ENCODE assay signal across 13 mouse cellular contexts in genomic region chr9:87733236-87733630, GRCm38 (mm10). TPM values are rescaled to one million over a fixed set of nuclear protein-coding genes. Genes with fewer than 3 reads are reported as not detected.
DNase-seq lines count a peak whose midpoint lies in the region; ATAC-seq and TF ChIP-seq lines count a peak whose summit lies in the region.
"Had no signal": no experiment of that assay in that cellular context is flagged by ENCODE, and none has a peak within 500 bp of the region (broad histone marks: within the 10 kb centered on the region; RNA-seq: fewer than 3 reads in every experiment).

No protein-coding gene starts in this region.

- peak; percentile 26; the same call in 1 of the 2 replicates for TF ChIP-seq CTCF in intestine, postnatal 0 days (IDR thresholded peaks at IDR 0.05; ENCODE audit: low read depth)
- TF ChIP-seq CTCF in heart, postnatal 0 days (IDR thresholded peaks at IDR 0.05; ENCODE audit: low read depth) = no peak

- H3K4me1 ChIP-seq in intestine, postnatal 0 days (replicated peaks; ENCODE audit: control insufficient read depth, insufficient read depth, low read length) = 0 out of 2 replicates have a peak, but pooled peaks cover 5% of the 10 kb centered on the region
- peaks cover 8% of the 10 kb centered on the region for H3K4me1 ChIP-seq in intestine, embryonic 16.5 days (ENCODE audit: control insufficient read depth, insufficient read depth, low read length)
- no peaks in the 10 kb centered on the region for H3K4me1 ChIP-seq in heart, postnatal 0 days (ENCODE audit: control insufficient read depth, insufficient read depth)

- no peaks in the 10 kb centered on the region for H3K9me3 ChIP-seq in intestine, postnatal 0 days (ENCODE audit: control insufficient read depth)
- H3K9me3 ChIP-seq in intestine, embryonic 16.5 days (ENCODE audit: control insufficient read depth, low read length) = no peaks in the 10 kb centered on the region
- no peaks in the 10 kb centered on the region for H3K9me3 ChIP-seq in heart, postnatal 0 days (replicated peaks; ENCODE audit: control insufficient read depth, low read length)
- H3K9me3 ChIP-seq: liver, embryonic 15.5 days; neural tube, embryonic 15.5 days; stomach, embryonic 15.5 days had no signal

- H3K27ac ChIP-seq in intestine, postnatal 0 days (ENCODE audit: low read depth, low read length) = no peak overlapping the region
- no peak overlapping the region for H3K27ac ChIP-seq in intestine, embryonic 16.5 days (ENCODE audit: low read length)
- H3K27ac ChIP-seq in heart, postnatal 0 days (ENCODE audit: low read depth) = peak overlapping the region; percentile 46
- H3K27ac ChIP-seq: left cerebral cortex, adult 2 months; liver, embryonic 15.5 days; neural tube, embryonic 15.5 days; stomach, embryonic 15.5 days had no signal

- ATAC-seq in intestine, postnatal 0 days = no peak
- no peak for ATAC-seq in intestine, embryonic 16.5 days
- ATAC-seq in heart, postnatal 0 days (ENCODE audit: insufficient read depth, low read depth) = no peak

- DNase-seq in ES-CJ7 (ENCODE audit: low read depth, low spot score) = peak; percentile 72
- DNase-seq in embryo, embryonic 10 days (ENCODE audit: low spot score) = peak; percentile 59
- no peak for DNase-seq in heart, postnatal 0 days (ENCODE audit: low spot score)
- DNase-seq in layer of hippocampus, postnatal 10 days (ENCODE audit: low spot score in 2 of 2) = no peak
- no peak for DNase-seq in layer of hippocampus, adult 9-11 months
- DNase-seq: kidney, adult 8-10 months; right cerebral cortex, postnatal 14 days had no signal

- 1% methylated on average over 11 of the region's 11 CpGs for WGBS in intestine, postnatal 0 days
- 3% methylated on average over 11 of the region's 11 CpGs for WGBS in intestine, embryonic 16.5 days
- WGBS in heart, postnatal 0 days = 23% methylated on average over 11 of the region's 11 CpGs

- peaks cover 90% of the 10 kb centered on the region for H3K27me3 ChIP-seq in intestine, postnatal 0 days (replicated peaks; ENCODE audit: control insufficient read depth, insufficient read depth, low read length)
- H3K27me3 ChIP-seq in intestine, embryonic 16.5 days (replicated peaks; ENCODE audit: control insufficient read depth, insufficient read depth, low read length) = peaks cover 64% of the 10 kb centered on the region
- peaks cover 75% of the 10 kb centered on the region for H3K27me3 ChIP-seq in heart, postnatal 0 days (ENCODE audit: control insufficient read depth, insufficient read depth, low read length)

- no peak for TF ChIP-seq EP300 in heart, postnatal 0 days (IDR thresholded peaks at IDR 0.05; ENCODE audit: low read depth)

- H3K4me2 ChIP-seq in intestine, postnatal 0 days (replicated peaks; ENCODE audit: low read depth) = no peak overlapping the region
- no peak overlapping the region for H3K4me2 ChIP-seq in intestine, embryonic 16.5 days (ENCODE audit: low read depth, low read length)
- H3K4me2 ChIP-seq in heart, postnatal 0 days (ENCODE audit: low read depth, low read length) = peak overlapping the region; percentile 35
- H3K4me2 ChIP-seq: liver, embryonic 15.5 days; neural tube, embryonic 15.5 days; stomach, embryonic 15.5 days had no signal

- no peak overlapping the region for H3K4me3 ChIP-seq in intestine, postnatal 0 days (ENCODE audit: low read depth, low read length)
- H3K4me3 ChIP-seq in intestine, embryonic 16.5 days (ENCODE audit: low read length) = no peak overlapping the region
- no peak overlapping the region for H3K4me3 ChIP-seq in heart, postnatal 0 days (ENCODE audit: low read depth, low read length)
- H3K4me3 ChIP-seq: left cerebral cortex, adult 2 months; liver, embryonic 15.5 days; neural tube, embryonic 15.5 days; stomach, embryonic 15.5 days had no signal

- H3K36me3 ChIP-seq in intestine, postnatal 0 days (ENCODE audit: control insufficient read depth, insufficient read depth) = no peaks in the 10 kb centered on the region
- H3K36me3 ChIP-seq in intestine, embryonic 16.5 days (ENCODE audit: control insufficient read depth, insufficient read depth, low read length) = no peaks in the 10 kb centered on the region
- no peaks in the 10 kb centered on the region for H3K36me3 ChIP-seq in heart, postnatal 0 days (replicated peaks; ENCODE audit: control insufficient read depth, insufficient read depth, low read length)
- H3K36me3 ChIP-seq: liver, embryonic 15.5 days; neural tube, embryonic 15.5 days; stomach, embryonic 15.5 days had no signal

- no peak overlapping the region for H3K9ac ChIP-seq in intestine, postnatal 0 days (ENCODE audit: low read depth, low read length)
- no peak overlapping the region for H3K9ac ChIP-seq in intestine, embryonic 16.5 days (ENCODE audit: low read depth, low read length)
- H3K9ac ChIP-seq in heart, postnatal 0 days (replicated peaks; ENCODE audit: low read depth, low read length) = no peak overlapping the region
- H3K9ac ChIP-seq: liver, embryonic 15.5 days; neural tube, embryonic 15.5 days; stomach, embryonic 15.5 days had no signal

RNA-seq across cellular contexts. Expression of gene Tbx18, which starts 2.2 kb away (rescaled TPM):
- 0.09 and 0.10 TPM in 2 replicates for polyA plus RNA-seq in intestine, postnatal 0 days (2015; fragmentation: Nextera tagmentation; extraction: Ambion mirVana)
- 0.22 and 0.26 TPM in 2 replicates for polyA plus RNA-seq in intestine, embryonic 16.5 days (2015; fragmentation: Nextera tagmentation; extraction: Ambion mirVana)
- 14.8 and 17.2 TPM in 2 replicates for total RNA-seq in heart, postnatal 0 days (2014; rRNA removed; ENCODE audit: low replicate concordance)
- polyA plus RNA-seq in heart, postnatal 0 days (2015; fragmentation: Nextera tagmentation; extraction: Ambion mirVana) = 3.7 and 4.4 TPM in 2 replicates
- total RNA-seq in layer of hippocampus, postnatal 10 days (2021) = 1 to 10 TPM; 3.8 to 4.7 TPM

Comparison
In these comparisons a context has a peak if more than half of its experiments do, and no peak if none do; other contexts are left out.
1. DNase-seq: peak in ES-CJ7 (single experiment) and embryo, embryonic 10 days (single experiment); none in heart, postnatal 0 days (single experiment), layer of hippocampus, postnatal 10 days (0 of 2) and layer of hippocampus, adult 9-11 months (single experiment).